Mouse (Mus musculus) heart, adult 18-20 months (tissue): ENCODE data around the gene 1700007K13Rik. TPM values are rescaled to one million over a fixed set of nuclear protein-coding genes. Genes with fewer than 3 reads are reported as not detected.

Experiments
- DNase-seq, 2 experiments: peaks; one replicate each; pipeline ENCODE4 v3.0.0; 2021 to 2022; ENCODE audit warnings: mixed read lengths in 1 of 2
- total RNA-seq, 2 experiments: library from RNA; stranded (reverse); gene quantifications; 2 replicates each; pipeline ENCODE4 v1.2.3; 2021

Gene 1700007K13Rik
- total RNA-seq, 2 experiments from 2014 or later, result 0.82 TPM; not detected in 1

GRCm38 (mm10) chr2:28469461-28469860 is 3.3 kb upstream of the 1700007K13Rik start:
- DNase-seq, result no peak

- DNase-seq, result no peak
Measured at GRCm38 (mm10) chr2:28468486-28469225, 2.5 kb upstream of the 1700007K13Rik start.

- peak; percentile 86 to 88 for DNase-seq
Measured at GRCm38 (mm10) chr2:28467860-28468485, 1.8 kb upstream of the 1700007K13Rik start, which contains the start of gene Mrps2. TSS of gene Mrps2 (plus strand) at chr2:28468066.

GRCm38 (mm10) chr2:28464919-28465318 is 1.2 kb downstream of the 1700007K13Rik start:
- DNase-seq, result no peak

GRCm38 (mm10) chr2:28463919-28464318 is 2.2 kb downstream of the 1700007K13Rik start:
- peak; percentile 47 to 77 for DNase-seq

- DNase-seq, result no peak
Measured at GRCm38 (mm10) chr2:28456616-28457015, 9.5 kb downstream of the 1700007K13Rik start.

- DNase-seq, result no peak
Measured at GRCm38 (mm10) chr2:28453539-28453938, 12.6 kb downstream of the 1700007K13Rik start.

GRCm38 (mm10) chr2:28451663-28452062 is 14.5 kb downstream of the 1700007K13Rik start:
- DNase-seq, result no peak

GRCm38 (mm10) chr2:28447315-28447670 is 18.8 kb downstream of the 1700007K13Rik start:
- no peak for DNase-seq

- DNase-seq, result peak in 1 of 2 experiments; percentile 33
Measured at GRCm38 (mm10) chr2:28446515-28447314, 19.4 kb downstream of the 1700007K13Rik start, which contains the start of gene Ppp1r26. TSS of gene Ppp1r26 (plus strand) at chr2:28446800.

- no peak for DNase-seq
Measured at GRCm38 (mm10) chr2:28446181-28446514, 20.0 kb downstream of the 1700007K13Rik start.

GRCm38 (mm10) chr2:28445082-28445481 is 21.1 kb downstream of the 1700007K13Rik start:
- DNase-seq, result no peak

GRCm38 (mm10) chr2:28440842-28441241 is 25.3 kb downstream of the 1700007K13Rik start:
- no peak for DNase-seq

- no peak for DNase-seq
Measured at GRCm38 (mm10) chr2:28435401-28435800, 30.7 kb downstream of the 1700007K13Rik start.

- no peak for DNase-seq
Measured at GRCm38 (mm10) chr2:28433512-28433911, 32.6 kb downstream of the 1700007K13Rik start.

- DNase-seq, result no peak
Measured at GRCm38 (mm10) chr2:28432811-28433210, 33.3 kb downstream of the 1700007K13Rik start.

- DNase-seq, result no peak
Measured at GRCm38 (mm10) chr2:28430846-28431245, 35.3 kb downstream of the 1700007K13Rik start.

- DNase-seq, result no peak
Measured at GRCm38 (mm10) chr2:28427226-28427625, 38.9 kb downstream of the 1700007K13Rik start.

- DNase-seq, result peak in 1 of 2 experiments; percentile 61
Measured at GRCm38 (mm10) chr2:28423167-28423566, 43.0 kb downstream of the 1700007K13Rik start.

GRCm38 (mm10) chr2:28419898-28420297 is 46.2 kb downstream of the 1700007K13Rik start:
- peak; percentile 74 to 94 for DNase-seq

- DNase-seq, result peak; percentile 81 to 93
Measured at GRCm38 (mm10) chr2:28418034-28418433, 48.1 kb downstream of the 1700007K13Rik start.

GRCm38 (mm10) chr2:28416511-28416910 is 49.6 kb downstream of the 1700007K13Rik start:
- DNase-seq, result no peak
